Mouse (Mus musculus) testis, postnatal 14 days (tissue): ENCODE measurements around the gene Zfp692.
"Not testable (repeated sequence)": the region's sequence is repeated elsewhere in the genome, so short reads cannot be mapped to it uniquely, and the experiment has no call there.

Experiments used
- DNase-seq: peaks from one replicate; pipeline ENCODE4 v3.0.0; 2021; ENCODE audit warnings: low spot score

The Zfp692 gene

GRCm38 (mm10) chr11:58354927-58355326, 48.1 kb downstream of the Zfp692 start:
- no peak for DNase-seq

GRCm38 (mm10) chr11:58357042-58357441, 50.2 kb downstream of the Zfp692 start:
- DNase-seq, result no peak

GRCm38 (mm10) chr11:58357844-58358534, 51.1 kb downstream of the Zfp692 start:
- no peak for DNase-seq

GRCm38 (mm10) chr11:58362562-58362961, 55.7 kb downstream of the Zfp692 start:
- not testable (repeated sequence) for DNase-seq
